Mouse (Mus musculus) heart, embryonic 11.5 days (tissue): ENCODE results near the gene Galnt14. TPM values are rescaled to one million over a fixed set of nuclear protein-coding genes. Genes with fewer than 3 reads are reported as not detected.

Experiments used
- ATAC-seq: fragments of 200-750 bp; cut with Nextera tagmentation; replicated peaks from 2 replicates; pipeline ENCODE4 v1.8.0; 2017; ENCODE audit warnings: moderate library complexity; ENCODE audit not compliant: insufficient number of reproducible peaks, low FRiP score, low TSS enrichment
- H3K27ac ChIP-seq: fragments of 300-500 bp; sonication (generic); 2 replicates; pipeline ENCODE4 v1.5.1; 2014; ENCODE audit warnings: mild to moderate bottlenecking, low read depth, low read length
- H3K27me3 ChIP-seq: fragments of 300-500 bp; sonication (generic); 2 replicates; pipeline ENCODE4 v1.6.1; 2014; ENCODE audit warnings: mild to moderate bottlenecking, low read length, mixed read lengths; ENCODE audit not compliant: control insufficient read depth, insufficient read depth
- H3K36me3 ChIP-seq: fragments of 300-500 bp; sonication (generic); 2 replicates; pipeline ENCODE4 v1.6.1; 2014; ENCODE audit warnings: mild to moderate bottlenecking, low read length, moderate library complexity, mixed read lengths; ENCODE audit not compliant: control insufficient read depth, insufficient read depth
- H3K4me1 ChIP-seq: fragments of 300-500 bp; sonication (generic); 2 replicates; pipeline ENCODE4 v1.6.1; 2014; ENCODE audit warnings: low read length; ENCODE audit not compliant: control insufficient read depth, insufficient read depth
- H3K4me2 ChIP-seq: fragments of 300-500 bp; sonication (generic); 2 replicates; pipeline ENCODE4 v1.6.1; 2014; ENCODE audit warnings: mild to moderate bottlenecking, moderate library complexity
- H3K4me3 ChIP-seq: fragments of 300-500 bp; sonication (generic); 2 replicates; pipeline ENCODE4 v1.5.1; 2014; ENCODE audit warnings: low read depth, low read length
- H3K9ac ChIP-seq: fragments of 300-500 bp; sonication (generic); 2 replicates; pipeline ENCODE4 v1.6.1; 2014; ENCODE audit warnings: mild to moderate bottlenecking, low read depth, low read length, moderate library complexity
- H3K9me3 ChIP-seq: fragments of 300-500 bp; sonication (generic); replicated peaks from 2 replicates; pipeline ENCODE4 v1.6.1; 2016; ENCODE audit warnings: low read length; ENCODE audit not compliant: control insufficient read depth
- WGBS: fragments of 180-500 bp; shearing (Covaris S2); extraction: QIAGEN DNeasy Blood & Tissue Kit; methylation state at CpG from one replicate; pipeline ENCODE4 v1.1.7; 2014; ENCODE audit not compliant: insufficient replicate concordance; 5-methylcytosine and 5-hydroxymethylcytosine counted together
- polyA plus RNA-seq: library from polyadenylated mRNA; unstranded; fragments of >200 nt; fragmentation: Nextera tagmentation; extraction: Ambion mirVana; gene quantifications from 2 replicates; pipeline ENCODE4 v1.2.1, GENCODE M21; 2014

The Galnt14 gene
- polyA plus RNA-seq, 1 experiment from 2014 or later, result 2.1 TPM

GRCm38 (mm10) chr17:73649371-73649770, 60.9 kb downstream of the Galnt14 start:
- Histone ChIP-seq H3K9ac (no peak overlapping the region), H3K36me3 (no peaks in the 10 kb centered on the region)
- 48% methylated on average over 6 of the region's 6 CpGs for WGBS

GRCm38 (mm10) chr17:73641676-73642075, 68.6 kb downstream of the Galnt14 start:
- no peak for ATAC-seq
- no peak overlapping the region for H3K9ac ChIP-seq
- 81% methylated on average over 7 of the region's 7 CpGs for WGBS

More at GRCm38 (mm10) chr17:73649371-73649770, 60.9 kb downstream of the Galnt14 start:
- no peaks in the 10 kb centered on the region for H3K27me3 ChIP-seq
- H3K27ac ChIP-seq, result no peak overlapping the region
- H3K4me3 ChIP-seq, result no peak overlapping the region
- no peaks in the 10 kb centered on the region for H3K4me1 ChIP-seq
- H3K9me3 ChIP-seq, result no peaks in the 10 kb centered on the region
- no peak overlapping the region for H3K4me2 ChIP-seq
- ATAC-seq, result no peak

DNA sequence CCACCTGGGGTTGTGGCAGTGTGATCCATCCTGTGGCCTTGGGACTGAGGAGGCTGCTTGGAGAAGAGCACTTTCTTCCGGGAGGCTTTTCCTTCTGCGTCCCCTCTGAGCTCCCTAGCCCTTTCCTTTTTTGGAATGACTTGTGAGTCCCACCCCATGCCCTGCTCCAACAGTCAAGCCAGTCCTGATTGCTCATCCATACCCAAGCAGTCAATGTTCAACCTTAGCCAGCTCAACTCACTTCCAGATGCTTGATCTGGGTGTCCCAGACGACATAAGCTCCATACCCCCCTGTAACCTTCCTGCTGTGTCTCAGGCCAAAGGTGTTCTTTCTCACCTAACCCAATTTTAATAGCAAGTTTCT, 70.2 kb downstream of the Galnt14 start:
- no peak overlapping the region for H3K9ac ChIP-seq
- H3K9me3 ChIP-seq, result no peaks in the 10 kb centered on the region
- no peaks in the 10 kb centered on the region for H3K27me3 ChIP-seq
- no peak overlapping the region for H3K27ac ChIP-seq
- no peak overlapping the region for H3K4me3 ChIP-seq
- no peak overlapping the region for H3K4me2 ChIP-seq
- no peak for ATAC-seq
- no peaks in the 10 kb centered on the region for H3K36me3 ChIP-seq
- WGBS, result 49% methylated on average over 3 of the region's 3 CpGs
- H3K4me1 ChIP-seq, result peaks cover 8% of the 10 kb centered on the region; the same call in 1 of the 2 replicates

More at GRCm38 (mm10) chr17:73641676-73642075, 68.6 kb downstream of the Galnt14 start:
- Histone ChIP-seq H3K27me3 (no peaks in the 10 kb centered on the region), H3K27ac (no peak overlapping the region), H3K4me2 (no peak overlapping the region), H3K4me1 (peaks cover 8% of the 10 kb centered on the region; the same call in 1 of the 2 replicates), H3K9me3 (no peaks in the 10 kb centered on the region), H3K4me3 (no peak overlapping the region), H3K36me3 (no peaks in the 10 kb centered on the region)

GRCm38 (mm10) chr17:73639401-73640116, 70.7 kb downstream of the Galnt14 start:
- H3K4me2 ChIP-seq, result no peak overlapping the region
- 36% methylated on average over 6 of the region's 6 CpGs for WGBS
- no peak overlapping the region for H3K9ac ChIP-seq
- H3K27ac ChIP-seq, result no peak overlapping the region
- no peak overlapping the region for H3K4me3 ChIP-seq
- no peak for ATAC-seq
- no peaks in the 10 kb centered on the region for H3K36me3 ChIP-seq
- no peaks in the 10 kb centered on the region for H3K27me3 ChIP-seq
- no peaks in the 10 kb centered on the region for H3K9me3 ChIP-seq
- peaks cover 8% of the 10 kb centered on the region; the same call in 1 of the 2 replicates for H3K4me1 ChIP-seq

- H3K9me3 ChIP-seq, result no peaks in the 10 kb centered on the region
Measured at GRCm38 (mm10) chr17:73636988-73637387, 73.3 kb downstream of the Galnt14 start.

DNA sequence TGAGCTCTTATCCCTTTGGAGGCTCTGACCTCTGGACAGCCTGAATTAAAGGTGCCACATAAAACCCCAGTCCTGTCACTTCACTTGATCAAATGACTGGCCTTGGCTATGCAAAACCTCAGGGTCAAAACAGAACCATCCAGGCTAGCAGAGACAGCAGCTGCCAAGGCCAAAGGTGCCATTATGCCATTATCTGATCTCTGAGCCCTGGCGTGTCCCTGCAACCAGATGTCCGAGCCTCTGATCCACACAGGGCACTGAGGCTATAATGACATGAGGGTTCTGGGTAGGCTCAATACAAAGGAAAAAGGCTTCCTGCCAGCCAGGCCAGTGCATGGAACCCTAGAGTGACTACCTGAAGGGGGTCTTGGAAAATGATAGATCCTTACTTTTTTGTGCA, 75.4 kb downstream of the Galnt14 start:
- Histone ChIP-seq H3K4me3 (no peak overlapping the region), H3K27ac (no peak overlapping the region), H3K36me3 (no peaks in the 10 kb centered on the region), H3K4me1 (peaks cover 5% of the 10 kb centered on the region; the same call in 1 of the 2 replicates), H3K4me2 (no peak overlapping the region), H3K27me3 (no peaks in the 10 kb centered on the region), H3K9me3 (no peaks in the 10 kb centered on the region), H3K9ac (no peak overlapping the region)
- WGBS, result 69% methylated on average over 2 of the region's 2 CpGs
- no peak for ATAC-seq

More at GRCm38 (mm10) chr17:73636988-73637387, 73.3 kb downstream of the Galnt14 start:
- Histone ChIP-seq H3K27me3 (no peaks in the 10 kb centered on the region), H3K4me1 (peaks cover 8% of the 10 kb centered on the region; the same call in 1 of the 2 replicates), H3K4me2 (no peak overlapping the region), H3K27ac (no peak overlapping the region), H3K4me3 (no peak overlapping the region), H3K9ac (no peak overlapping the region), H3K36me3 (no peaks in the 10 kb centered on the region)
- ATAC-seq, result no peak
- WGBS, result 84% methylated on average over 5 of the region's 5 CpGs

DNA sequence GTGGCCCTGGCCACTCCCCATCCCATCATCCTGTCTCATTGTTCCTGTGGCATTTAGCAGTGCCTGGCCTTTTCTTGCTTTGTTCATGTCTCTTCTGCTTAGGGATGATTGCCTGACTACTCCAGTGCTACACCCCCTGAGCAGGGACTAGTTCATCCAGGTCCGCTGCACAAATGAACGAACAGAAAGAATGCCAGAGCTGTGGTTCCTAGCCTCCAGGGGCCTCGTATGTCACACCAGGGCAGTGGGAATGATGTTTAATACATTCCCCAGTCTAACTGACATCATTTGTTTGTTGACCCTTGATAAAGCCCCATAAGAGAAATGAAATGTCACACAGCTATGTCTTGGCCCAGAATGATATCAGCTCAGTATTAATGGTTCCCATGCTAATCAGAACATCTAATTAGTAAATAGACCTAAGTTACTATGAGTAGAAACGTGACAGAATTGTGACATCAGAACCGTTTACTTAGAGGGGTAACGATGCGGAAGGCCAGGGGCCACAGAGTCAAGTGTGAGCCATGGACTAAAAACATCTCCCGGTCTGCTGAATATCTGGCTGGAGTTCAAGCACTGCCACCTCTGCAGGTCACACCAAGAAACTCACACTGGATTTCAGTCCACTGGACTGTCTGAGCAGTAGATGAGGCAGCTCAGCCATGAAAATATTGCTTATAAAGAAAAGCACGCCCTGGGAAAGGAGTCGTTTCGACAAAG, 76.1 kb downstream of the Galnt14 start:
- Histone ChIP-seq H3K4me3 (no peak overlapping the region), H3K4me1 (no peaks in the 10 kb centered on the region), H3K27ac (no peak overlapping the region), H3K27me3 (no peaks in the 10 kb centered on the region), H3K36me3 (no peaks in the 10 kb centered on the region), H3K9me3 (no peaks in the 10 kb centered on the region), H3K9ac (no peak overlapping the region), H3K4me2 (no peak overlapping the region)
- 78% methylated on average over 11 of the region's 11 CpGs for WGBS
- ATAC-seq, result no peak

DNA sequence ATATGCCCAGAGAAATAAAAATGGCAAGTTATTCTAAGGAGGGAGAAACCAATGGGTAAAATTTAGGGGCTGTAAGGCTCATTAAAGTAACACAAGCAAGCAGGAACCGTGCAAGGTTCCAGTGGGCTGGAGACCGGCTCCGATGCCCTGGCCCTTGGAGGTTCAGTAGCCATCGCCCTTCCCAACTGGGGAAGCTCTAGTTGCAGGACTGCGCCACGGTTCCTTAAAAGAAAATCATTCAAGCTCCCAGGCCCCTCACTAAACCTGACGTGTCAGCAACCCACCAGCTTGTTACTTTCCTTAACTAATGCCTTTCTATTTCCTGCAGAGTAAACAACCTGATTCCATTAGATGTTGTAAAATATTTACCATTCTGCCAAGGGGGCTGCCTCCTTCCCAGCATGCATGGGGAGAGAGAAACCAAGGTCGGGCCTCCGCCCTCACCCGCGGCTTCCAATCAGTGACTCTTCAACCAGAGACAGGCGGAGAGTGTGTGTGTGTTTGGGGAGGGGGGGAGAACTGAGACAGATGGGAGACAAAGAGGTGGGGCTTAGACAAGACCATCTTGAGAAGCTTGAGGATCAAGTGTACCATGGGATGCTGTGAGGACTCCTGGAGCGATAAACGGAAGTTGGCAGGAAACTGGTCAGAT, 81.9 kb downstream of the Galnt14 start:
- WGBS, result 85% methylated on average over 14 of the region's 14 CpGs

More for the DNA sequence above, 81.9 kb downstream of the Galnt14 start:
- H3K27ac ChIP-seq, result no peak overlapping the region
- H3K27me3 ChIP-seq, result no peaks in the 10 kb centered on the region
- ATAC-seq, result no peak
- no peak overlapping the region for H3K9ac ChIP-seq
- H3K4me2 ChIP-seq, result no peak overlapping the region
- H3K4me1 ChIP-seq, result no peaks in the 10 kb centered on the region
- no peaks in the 10 kb centered on the region for H3K9me3 ChIP-seq
- H3K4me3 ChIP-seq, result no peak overlapping the region
- no peaks in the 10 kb centered on the region for H3K36me3 ChIP-seq
